Mouse (Mus musculus): ENCODE data around the gene Snx10. TPM values are rescaled to one million over a fixed set of nuclear protein-coding genes. Genes with fewer than 3 reads are reported as not detected.
A peak's percentile ranks its signal among the peaks of the same experiment; 100 is the strongest.

Gene Snx10
- polyA plus RNA-seq, 1 experiment from 2014 or later, result 20.2 TPM

GRCm38 (mm10) chr6:51585980-51586379 is 62.3 kb downstream of the Snx10 start:
- peak; percentile 57 for DNase-seq (ENCODE audit: low spot score)

- DNase-seq (ENCODE audit: low spot score), result no peak
Measured at GRCm38 (mm10) chr6:51587266-51587665, 63.6 kb downstream of the Snx10 start.

GRCm38 (mm10) chr6:51591264-51591663 is 67.6 kb downstream of the Snx10 start:
- DNase-seq (ENCODE audit: low spot score), result no peak

- no peak for DNase-seq (ENCODE audit: low spot score)
Measured at GRCm38 (mm10) chr6:51591844-51592243, 68.1 kb downstream of the Snx10 start.

GRCm38 (mm10) chr6:51592356-51593115 is 68.8 kb downstream of the Snx10 start:
- peak; percentile 82 for DNase-seq (ENCODE audit: low spot score)

- no peak for DNase-seq (ENCODE audit: low spot score)
Measured at GRCm38 (mm10) chr6:51593446-51594035, 69.8 kb downstream of the Snx10 start.

- no peak for DNase-seq (ENCODE audit: low spot score)
Measured at GRCm38 (mm10) chr6:51594516-51594915, 70.8 kb downstream of the Snx10 start.

GRCm38 (mm10) chr6:51598058-51598457 is 74.4 kb downstream of the Snx10 start:
- DNase-seq (ENCODE audit: low spot score), result no peak

- no peak for DNase-seq (ENCODE audit: low spot score)
Measured at GRCm38 (mm10) chr6:51600412-51600811, 76.7 kb downstream of the Snx10 start.

- no peak for DNase-seq (ENCODE audit: low spot score)
Measured at GRCm38 (mm10) chr6:51602341-51602740, 78.6 kb downstream of the Snx10 start.

GRCm38 (mm10) chr6:51603691-51604090 is 80.0 kb downstream of the Snx10 start:
- no peak for DNase-seq (ENCODE audit: low spot score)

GRCm38 (mm10) chr6:51606245-51606644 is 82.5 kb downstream of the Snx10 start:
- DNase-seq (ENCODE audit: low spot score), result no peak

GRCm38 (mm10) chr6:51606803-51607202 is 83.1 kb downstream of the Snx10 start:
- no peak for DNase-seq (ENCODE audit: low spot score)

GRCm38 (mm10) chr6:51611621-51612020 is 87.9 kb downstream of the Snx10 start:
- no peak for DNase-seq (ENCODE audit: low spot score)

- peak; percentile 20 for DNase-seq (ENCODE audit: low spot score)
Measured at GRCm38 (mm10) chr6:51612371-51613051, 88.8 kb downstream of the Snx10 start.

GRCm38 (mm10) chr6:51613661-51614060 is 90.0 kb downstream of the Snx10 start:
- no peak for DNase-seq (ENCODE audit: low spot score)

GRCm38 (mm10) chr6:51626843-51627242 is 103.1 kb downstream of the Snx10 start:
- DNase-seq (ENCODE audit: low spot score), result no peak

- no peak for DNase-seq (ENCODE audit: low spot score)
Measured at GRCm38 (mm10) chr6:51629671-51630070, 106.0 kb downstream of the Snx10 start.

- DNase-seq (ENCODE audit: low spot score), result no peak
Measured at GRCm38 (mm10) chr6:51630184-51630583, 106.5 kb downstream of the Snx10 start.

- DNase-seq (ENCODE audit: low spot score), result no peak
Measured at GRCm38 (mm10) chr6:51632928-51633662, 109.4 kb downstream of the Snx10 start.

GRCm38 (mm10) chr6:51633663-51634362 is 110.1 kb downstream of the Snx10 start:
- DNase-seq (ENCODE audit: low spot score), result peak; percentile 34

All from thymus, postnatal 0 days (tissue).